Mouse (Mus musculus) embryo, embryonic 10.5 days (tissue): Measurements from ENCODE around the gene Prrt4.
"Not testable (repeated sequence)": the region's sequence is repeated elsewhere in the genome, so short reads cannot be mapped to it uniquely, and the experiment has no call there.

ENCODE experiments used
- DNase-seq: peaks from one replicate; pipeline ENCODE4 v3.0.0-alpha.2; 2015; ENCODE audit warnings: low spot score

Gene Prrt4

DNA sequence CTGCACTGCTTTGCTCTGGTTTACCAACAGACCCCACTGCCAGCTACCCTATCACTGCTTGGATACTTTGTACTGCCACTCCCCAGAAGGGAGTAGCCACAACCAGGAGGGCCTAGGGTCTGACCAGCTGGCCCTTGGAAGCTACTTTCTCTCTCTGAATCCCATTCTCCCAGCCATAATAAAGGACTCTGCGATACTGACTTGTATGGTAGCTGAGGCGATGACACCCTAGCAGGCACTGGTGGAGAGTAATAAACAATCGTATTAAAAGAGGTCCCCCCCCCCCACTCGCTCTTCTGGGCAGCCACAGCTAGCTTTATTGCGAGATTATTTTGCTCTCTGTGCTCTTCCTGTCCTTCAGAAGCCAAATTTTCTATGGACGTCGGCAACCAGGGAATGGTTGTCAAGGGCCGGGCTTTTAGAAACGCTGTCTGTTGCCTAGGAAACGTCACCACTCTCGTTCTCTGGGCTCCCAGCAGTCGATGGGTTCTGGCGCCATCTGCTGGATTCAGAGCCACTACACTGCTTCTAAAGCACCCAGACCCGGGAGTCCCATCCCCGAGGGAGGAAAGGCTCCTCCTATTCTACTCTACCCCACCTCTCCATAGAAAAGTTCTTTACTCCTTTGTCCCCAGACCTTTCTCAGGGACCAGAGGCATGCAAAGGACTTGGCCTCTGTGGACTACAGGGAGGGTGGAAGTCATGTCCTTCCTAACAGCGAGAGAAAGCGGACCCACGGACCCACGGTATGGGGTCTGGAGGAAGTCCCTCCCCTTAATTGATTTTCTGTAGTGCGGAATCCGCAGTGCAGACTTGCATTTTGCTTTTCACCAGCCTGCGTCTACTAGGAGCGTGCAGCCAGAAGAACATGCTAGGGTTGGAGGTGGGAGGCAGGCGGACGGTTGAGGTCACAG lies 19.2 kb upstream of the Prrt4 start:
- peak; percentile 98 for DNase-seq

DNA sequence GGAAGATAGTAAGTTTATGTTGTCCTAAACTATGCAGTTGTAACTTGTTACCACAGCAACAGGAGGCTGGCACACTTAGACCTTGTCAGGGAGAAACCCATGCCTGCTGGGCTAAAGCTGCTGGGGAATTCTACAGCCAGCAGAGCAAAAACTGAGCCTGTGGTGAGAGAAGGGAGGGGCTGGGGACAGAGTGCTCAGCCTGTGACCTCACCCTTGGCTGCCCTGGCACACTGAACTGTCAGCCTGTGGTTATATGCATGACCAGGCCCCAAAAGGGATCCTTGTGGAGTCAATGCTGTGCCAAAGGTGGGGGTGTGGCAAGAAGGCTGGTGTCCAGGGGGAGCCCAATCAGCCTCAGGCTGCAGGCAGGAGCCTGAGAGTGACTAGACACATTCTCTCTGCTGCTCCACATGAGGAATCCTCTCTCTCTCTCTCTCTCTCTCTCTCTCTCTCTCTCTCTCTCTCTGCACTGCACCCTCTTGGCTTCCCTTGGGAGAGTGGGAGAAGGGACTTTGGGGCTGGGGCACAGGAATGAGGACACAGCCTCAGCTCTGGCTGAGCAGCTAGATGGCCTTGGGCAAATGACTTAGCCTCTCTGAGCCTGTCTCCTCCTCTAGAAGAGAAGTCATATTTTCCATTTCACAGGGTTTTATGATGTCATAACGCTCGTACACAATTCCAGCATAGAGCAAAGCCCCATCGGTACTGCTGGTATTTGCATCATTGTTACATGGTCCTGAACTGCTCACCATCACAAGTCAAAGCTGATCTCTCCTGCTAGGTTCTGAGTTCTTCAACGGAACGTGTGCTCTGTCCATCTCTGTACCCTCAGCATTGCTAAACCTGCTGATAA lies 16.7 kb upstream of the Prrt4 start:
- no peak for DNase-seq

DNA sequence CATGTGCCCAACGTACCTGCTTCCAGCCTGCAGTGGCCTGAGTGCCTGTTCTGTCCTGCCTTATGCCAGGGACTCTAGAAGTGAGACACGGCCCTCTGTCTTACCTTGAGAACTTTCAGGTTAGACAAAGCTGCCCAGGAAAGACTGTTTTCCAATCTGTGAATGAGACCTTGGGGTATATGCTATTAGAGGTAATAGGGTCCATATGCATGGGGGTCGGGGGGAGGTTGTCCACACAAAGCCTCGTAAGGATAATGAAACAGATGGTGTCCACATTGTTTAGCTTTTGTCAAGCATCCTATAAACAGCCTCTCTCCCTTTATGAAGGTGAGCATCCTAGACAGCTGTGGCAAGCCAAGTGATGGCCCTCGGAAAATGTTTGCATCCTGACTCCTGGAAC lies 15.8 kb upstream of the Prrt4 start:
- DNase-seq, result no peak

DNA sequence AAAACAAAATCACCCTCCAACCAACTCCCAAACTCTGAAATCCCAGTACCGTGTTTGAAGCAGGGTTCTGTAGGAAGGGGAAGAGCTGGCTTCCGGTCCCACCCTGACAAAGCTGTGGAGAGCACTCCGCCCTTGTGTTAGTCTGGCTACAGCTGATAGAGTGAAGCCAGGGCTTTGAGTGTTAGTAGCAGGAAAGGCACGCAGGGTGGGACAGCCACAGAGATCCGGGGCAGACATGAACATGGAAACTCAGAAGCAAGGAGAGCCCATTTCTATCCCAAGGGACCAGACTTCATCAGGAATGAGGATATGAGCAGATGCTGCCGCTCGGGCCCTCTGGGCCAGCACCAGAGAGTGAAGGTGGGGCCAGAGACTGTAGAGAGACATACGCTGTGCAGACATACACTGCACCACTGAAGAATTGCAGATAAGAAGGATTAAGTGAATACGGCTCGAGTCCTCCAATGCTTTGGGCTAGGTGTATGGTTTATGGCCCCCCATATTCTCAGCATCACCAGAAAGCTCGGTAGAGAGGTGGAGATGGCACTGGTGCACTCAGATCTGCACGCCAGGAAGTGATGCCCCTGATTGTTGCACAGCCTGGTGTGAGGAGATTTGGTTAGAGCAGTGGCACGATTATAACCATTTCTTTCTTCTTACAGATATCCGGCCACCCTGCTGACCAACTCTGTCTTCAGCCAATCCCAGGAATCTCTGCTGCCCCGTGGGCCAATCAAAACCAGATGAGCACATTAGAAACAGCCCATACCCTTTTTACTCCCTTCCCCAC lies 14.8 kb upstream of the Prrt4 start:
- DNase-seq, result peak; percentile 36

DNA sequence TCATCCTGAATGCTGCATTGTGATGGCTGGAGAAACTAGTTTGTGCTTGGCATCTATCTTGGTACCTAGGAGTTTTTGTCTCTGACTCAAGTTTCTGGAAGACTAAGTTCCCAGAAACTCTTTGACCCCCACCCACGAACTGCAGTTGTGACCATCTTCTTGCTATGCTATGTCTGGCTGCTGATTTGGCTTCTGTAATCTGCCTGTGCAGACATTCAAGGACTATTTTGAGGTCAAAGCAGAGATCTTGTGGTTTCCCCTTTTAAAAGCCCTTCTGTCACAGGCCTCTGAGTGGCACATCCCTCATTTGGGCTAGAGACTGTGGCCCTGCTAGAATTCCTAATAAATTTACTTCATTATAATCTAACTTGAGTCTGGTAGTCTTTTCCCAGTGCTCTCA lies 8.6 kb upstream of the Prrt4 start:
- no peak for DNase-seq

DNA sequence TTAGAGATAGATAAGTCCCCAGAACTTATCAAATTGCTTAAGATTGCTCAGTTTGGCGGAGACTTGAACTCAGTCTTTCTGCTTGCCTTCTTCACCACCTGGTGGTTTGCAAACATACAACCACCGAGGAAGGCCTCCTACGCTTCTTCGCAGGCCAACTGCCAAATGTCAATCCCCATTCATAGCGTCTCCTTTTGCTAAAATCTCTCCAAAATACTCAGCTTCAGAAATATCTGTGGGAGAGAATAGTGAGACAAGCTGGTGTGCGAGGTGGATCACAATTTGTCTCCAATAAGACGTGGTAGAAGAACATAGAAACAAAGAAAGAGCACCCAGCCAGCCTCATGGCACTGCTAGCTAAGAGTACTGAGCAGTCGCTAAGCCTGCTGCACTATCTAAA lies 459 bp upstream of the Prrt4 start:
- no peak for DNase-seq

DNA sequence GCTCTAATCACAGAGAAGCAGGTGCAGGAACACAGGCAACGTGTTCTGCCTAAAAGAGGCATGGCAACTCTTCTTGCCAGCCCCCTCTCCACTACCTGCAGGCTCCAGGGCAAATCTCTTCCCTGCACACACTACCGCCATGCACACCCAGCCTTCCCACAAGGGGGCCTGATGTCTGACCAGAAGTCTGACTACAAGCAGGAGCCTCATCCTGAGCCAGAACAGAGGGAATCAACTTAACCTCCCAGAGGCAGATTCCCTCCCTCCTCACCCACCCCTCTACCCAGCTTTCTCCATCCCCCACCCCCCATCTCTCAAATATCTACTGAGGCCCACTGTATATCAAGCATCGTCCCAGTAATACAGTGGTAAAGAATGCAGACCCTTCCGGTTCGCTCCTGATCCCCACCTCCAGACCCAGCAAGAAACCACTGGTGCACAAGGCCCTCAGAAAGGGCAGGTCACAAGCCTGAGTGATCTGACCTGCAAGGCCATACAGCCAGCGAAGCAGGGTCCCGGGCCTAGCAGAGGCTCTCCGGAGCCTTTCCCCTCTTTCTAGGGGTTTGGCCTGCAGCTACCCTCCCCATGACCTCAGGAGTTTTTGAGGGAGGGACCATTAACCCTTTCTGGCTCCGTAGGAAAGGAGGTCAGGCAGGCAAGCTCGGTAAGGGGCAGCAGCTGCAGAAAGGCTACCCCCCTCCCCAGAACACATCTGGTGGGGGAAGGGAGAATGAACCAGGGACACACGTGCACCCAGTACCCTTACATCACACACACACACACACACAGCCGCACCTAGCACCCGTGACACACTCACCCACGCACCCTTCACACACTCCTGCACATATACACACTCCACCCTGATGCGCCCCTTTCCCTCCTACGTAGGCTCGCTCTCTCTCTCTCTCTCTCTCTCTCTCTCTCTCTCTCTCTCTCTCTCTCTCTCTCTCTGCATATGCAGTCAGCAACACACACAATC lies 1.2 kb downstream of the Prrt4 start:
- peak; percentile 40 for DNase-seq

DNA sequence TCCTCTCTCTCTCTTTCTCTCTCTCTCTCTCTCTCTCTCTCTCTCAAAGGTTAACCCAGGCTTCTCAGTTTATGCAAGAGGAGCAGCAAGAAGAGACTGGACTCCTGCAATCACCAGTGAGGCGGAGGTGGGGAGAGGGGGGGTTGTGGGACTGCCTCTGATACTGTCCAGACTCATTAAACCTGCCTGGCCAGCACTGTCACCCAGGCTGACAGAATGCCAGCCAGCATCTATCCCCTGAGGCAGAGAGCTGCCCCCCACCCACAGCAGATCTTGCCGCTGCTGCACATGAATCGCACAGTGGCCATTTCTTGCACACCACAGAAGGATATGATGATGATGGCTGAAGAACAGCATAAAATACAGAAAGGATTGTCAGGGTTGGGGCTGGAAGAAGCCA lies 4.3 kb downstream of the Prrt4 start:
- DNase-seq, result no peak

DNA sequence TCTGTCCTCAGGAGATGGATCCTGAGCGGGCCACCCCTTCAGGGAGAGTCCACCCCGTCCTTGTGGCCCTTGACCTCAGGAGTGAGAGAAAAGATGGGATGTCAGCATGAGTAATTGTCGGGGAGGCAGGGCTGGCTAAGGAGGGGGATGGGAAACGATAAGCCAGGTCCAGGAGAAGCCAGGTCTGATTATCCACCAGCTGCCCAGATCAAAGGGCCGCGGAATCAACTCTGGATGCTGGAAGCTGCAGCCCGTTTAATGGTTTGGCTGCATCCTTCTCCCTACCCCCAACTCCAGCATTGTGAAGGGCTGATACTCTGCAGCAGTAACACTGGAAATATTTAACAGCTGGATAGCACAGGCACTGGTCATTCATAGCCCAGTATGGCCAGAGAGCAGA lies 5.0 kb downstream of the Prrt4 start:
- DNase-seq, result peak; percentile 57

DNA sequence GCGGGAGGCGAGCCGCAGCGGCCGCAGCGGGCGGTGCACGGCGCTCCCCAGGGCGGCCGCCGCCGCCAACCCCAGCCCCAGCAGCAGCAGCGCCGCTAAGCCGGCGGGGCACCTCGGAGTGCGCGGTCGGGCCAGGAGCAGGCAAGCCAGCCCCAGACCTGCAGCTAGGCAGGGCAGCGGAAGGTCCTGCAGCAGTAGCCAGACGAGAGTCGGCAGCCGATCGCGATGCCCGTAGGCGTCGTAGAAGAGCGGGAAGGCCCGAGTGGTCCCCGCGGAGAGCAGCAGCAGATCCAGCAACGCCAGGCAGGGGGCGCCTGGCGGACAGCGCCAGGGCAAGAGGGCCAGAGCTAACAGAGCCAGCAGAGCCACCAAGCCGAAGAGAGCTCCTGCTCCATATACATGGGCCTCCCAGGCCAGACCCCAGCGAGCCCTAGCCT lies 8.4 kb downstream of the Prrt4 start:
- peak; percentile 92 for DNase-seq

DNA sequence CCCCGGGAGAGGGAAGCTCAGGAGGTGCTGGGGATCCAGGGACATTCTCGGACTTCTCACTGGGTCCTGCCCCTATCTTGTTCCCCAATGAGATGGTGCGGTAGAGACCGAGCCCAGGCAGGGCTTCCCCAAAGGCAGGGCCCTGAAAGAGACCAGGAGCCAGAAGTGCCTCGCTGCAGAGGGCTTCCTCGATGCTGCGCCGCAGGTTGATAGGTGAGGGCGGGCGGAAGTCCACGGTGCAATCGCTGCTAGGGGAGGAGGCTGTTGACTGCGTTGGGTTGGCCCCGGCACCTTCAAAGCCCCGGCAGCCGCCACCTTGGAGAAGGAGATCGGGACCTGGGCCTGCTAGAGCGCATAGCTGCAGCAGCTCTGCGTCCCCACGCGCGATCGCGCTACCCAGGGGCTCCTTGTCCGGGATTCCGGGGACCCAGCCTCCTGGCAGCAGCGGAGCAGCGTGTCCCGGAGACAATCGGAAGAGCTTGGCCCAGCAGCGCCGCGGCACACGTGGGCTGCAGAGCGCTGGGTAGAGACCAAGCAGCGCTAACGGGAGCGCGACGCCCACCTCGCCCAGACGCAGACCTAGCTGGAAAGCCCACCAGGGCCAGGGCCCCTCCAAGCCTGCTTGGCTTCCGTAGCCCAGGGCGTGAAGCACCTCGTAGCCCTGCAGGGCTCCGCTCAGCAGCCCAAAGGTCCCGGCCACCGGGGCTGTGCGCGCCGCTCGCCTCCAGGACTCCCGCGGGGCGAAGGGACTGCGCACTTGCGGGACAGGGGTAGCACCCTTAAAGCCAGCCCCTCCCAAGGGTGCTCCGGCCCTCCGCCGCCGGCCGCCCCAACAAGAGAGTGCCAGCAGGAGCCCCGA lies 9.1 kb downstream of the Prrt4 start:
- peak; percentile 65 for DNase-seq

DNA sequence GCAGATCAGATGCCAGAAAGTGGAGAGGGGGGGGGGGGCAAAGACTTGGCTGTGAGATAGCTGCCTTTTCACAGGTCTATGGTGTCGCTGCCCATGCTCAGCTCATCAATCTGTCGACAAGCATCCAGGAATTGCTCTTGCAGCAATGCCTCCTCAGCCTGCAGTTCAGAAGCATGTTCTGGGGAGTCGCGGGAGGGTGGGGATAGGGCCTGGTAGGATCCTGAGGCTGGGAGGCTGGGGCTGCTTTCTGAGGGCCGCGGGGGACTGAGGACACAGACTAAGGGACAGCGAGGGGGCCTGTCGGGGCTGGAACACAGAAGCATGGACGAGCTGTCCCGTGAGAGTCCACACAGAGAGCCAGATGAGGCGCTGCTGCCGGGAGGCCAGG lies 9.7 kb downstream of the Prrt4 start:
- DNase-seq, result no peak

DNA sequence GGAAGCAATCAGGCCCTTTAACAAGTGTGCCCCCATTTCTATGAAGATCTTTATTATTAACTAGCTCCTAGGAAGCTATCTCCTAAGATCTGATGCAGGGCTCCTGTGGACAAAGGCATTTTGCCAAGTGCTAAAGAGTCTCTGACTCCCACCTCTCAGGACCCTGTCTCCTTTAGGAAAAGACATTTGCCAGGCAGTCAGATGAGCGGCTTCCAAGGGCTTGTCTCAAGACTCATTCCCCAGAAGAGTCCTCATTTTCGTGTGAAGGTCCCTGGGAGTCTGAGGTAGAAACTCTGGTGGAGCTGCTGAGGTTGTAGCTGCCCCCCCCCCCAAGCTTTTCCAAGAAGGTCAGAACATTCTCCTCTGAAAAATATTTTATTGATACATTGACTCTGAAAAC lies 10.5 kb downstream of the Prrt4 start:
- DNase-seq, result no peak

DNA sequence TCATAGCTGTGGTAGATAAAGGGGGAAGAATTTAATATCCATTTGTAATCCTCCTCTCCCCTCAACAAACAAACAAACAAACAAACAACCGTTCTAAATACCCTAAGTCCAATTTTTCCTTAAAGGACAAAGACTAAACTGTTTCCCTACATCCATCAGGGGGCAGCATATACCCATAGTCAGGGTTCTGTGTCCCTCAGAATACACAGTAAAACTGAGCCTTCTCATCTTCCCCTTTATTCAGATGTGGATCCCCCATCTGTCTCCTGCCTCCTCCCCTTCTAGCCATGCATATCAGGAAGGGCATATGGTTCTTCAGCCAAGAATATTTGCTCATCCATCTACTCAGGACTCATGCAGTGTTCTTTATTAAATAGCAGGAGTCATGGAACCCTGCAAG lies 13.2 kb downstream of the Prrt4 start:
- DNase-seq, result peak; percentile 84

DNA sequence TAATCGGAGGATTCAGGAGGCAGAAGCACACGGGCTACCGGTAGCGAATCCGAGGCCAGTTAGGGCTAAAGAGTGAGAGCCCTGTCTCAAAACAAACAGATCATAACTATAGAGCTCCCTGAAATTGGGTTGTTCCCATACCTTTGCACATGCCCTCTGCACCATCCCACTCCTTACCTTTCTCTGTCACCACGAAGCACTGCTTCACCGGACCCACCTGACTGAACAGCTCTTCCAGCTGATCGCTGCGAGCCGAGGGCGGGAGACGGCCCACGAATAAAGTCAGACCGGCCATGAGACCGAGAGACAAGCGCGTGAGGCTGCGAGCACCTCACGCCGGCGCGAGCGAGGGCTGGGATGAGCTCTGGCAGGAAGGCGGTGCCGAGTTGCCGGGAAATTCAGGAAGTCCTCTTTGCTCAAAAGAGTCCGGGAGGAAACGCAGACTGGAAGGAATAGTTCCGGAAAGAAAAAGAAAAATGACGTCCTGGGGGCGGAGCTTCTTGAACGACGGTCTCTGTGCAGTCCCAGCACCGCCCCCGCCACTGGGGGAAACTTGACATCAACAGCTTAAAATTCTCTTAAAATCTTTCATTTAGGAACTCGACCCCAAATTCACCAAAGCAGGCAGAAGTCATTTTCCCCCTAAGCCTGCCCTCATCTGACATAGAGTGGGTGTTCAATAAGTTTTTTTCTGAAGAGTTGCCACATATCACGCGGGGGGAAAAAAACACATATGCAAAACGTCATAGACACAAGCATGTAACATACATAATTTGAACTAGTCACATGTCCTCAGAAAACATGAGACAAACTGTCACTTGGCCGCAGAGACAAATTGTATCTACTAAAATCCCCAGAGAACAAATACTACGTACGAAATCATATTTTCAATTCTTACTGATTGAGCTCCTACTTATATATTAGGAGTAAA lies 14.8 kb downstream of the Prrt4 start, which contains the start of gene Rbm28:
Gene Rbm28, minus strand, starts transcription at position 693 of the 931 bp plus-strand sequence.
- DNase-seq, result peak; percentile 98

DNA sequence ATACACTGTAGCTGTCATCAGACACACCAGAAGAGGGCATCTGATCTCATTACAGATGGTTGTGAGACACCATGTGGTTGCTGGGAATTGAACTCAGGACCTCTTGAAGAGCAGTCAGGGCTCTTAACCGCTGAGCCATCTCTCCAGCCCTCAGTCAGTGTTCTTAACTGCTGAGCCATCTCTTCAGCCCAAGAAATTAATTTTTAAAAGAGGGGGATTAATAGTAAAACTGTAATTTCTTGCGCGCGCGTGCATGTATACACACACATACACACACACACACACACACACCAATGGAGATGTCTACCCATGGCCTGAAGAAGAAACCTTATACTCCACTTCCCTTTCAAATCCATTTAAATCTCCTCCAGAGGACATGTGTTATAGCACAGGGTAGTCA lies 18.1 kb downstream of the Prrt4 start:
- DNase-seq, result not testable (repeated sequence)

DNA sequence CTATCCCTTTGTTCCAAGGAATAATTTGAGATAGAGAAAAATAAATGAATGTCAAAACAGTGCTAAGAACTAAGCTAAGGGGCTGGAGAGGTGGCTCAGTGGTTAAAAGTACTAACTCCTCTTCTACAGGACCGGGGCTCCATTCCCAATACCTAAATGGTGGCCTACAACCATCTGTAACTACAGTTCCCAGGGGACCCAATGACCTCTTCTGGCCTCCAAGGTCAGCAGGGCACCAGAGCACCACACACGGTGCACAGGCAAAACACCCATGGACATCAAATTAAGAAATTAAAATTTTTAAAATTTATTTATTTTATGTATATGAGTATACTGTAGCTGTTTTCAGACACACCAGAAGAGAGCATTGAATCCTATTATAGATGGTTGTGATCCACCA lies 18.6 kb downstream of the Prrt4 start:
- DNase-seq, result no peak

DNA sequence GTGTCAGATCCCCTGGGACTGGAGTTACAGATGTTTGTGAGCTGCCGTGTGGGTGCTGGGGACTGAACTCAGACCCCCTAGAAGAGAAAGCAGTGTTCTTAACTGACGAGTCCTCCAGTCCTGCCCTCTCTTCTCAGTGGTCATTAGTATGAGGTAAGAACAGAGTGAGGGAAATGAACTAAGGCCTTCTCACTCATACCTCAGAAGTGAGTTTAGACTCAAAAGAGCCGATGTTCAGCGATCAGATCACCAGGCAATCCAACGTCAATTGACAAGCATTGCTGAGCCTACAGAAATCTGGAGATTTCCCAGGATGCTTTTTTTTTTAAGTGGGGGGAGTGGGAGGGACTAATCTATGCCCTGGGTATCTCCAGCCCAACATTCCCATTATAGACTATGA lies 23.1 kb downstream of the Prrt4 start:
- DNase-seq, result no peak

DNA sequence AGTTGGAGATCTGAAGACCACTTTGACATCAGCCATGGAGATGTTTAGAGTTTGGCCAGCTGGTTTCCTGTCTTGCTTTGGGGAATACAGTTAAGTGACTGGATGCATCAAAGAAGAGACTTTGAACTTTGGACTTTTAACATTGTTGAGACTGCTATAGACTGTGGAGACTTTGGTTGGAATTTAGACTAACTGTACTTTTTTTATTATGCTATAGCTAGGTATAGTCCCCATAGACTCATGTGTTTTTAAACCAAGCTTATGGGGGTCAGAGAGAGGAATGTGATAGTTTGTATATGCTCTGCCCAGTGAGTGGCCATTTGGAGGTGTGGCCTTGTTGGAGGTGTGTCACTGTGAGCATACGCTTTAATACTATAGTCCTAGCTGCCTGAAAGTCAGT lies 29.4 kb downstream of the Prrt4 start:
- no peak for DNase-seq
